Mouse (Mus musculus) liver, postnatal 0 days (tissue): Measurements from ENCODE around the gene Teddm3. TPM values are rescaled to one million over a fixed set of nuclear protein-coding genes. Genes with fewer than 3 reads are reported as not detected.

Experiments
- ATAC-seq: fragments of 200-750 bp; cut with Nextera tagmentation; 2 replicates; pipeline ENCODE4 v1.8.0; 2017; ENCODE audit warnings: mild to moderate bottlenecking, moderate library complexity
- DNase-seq: peaks from one replicate; pipeline ENCODE4 v3.0.0-alpha.2; 2016
- H3K27ac ChIP-seq: fragments of 300-500 bp; sonication (generic); 2 replicates; pipeline ENCODE4 v1.5.1; 2014; ENCODE audit warnings: antibody characterized with exemption, moderate library complexity, mild to moderate bottlenecking, low read depth
- H3K27me3 ChIP-seq: fragments of 300-500 bp; sonication (generic); 2 replicates; pipeline ENCODE4 v1.6.1; 2014; ENCODE audit warnings: low read length, control low read depth, mixed read lengths; ENCODE audit not compliant: insufficient read depth
- H3K36me3 ChIP-seq: fragments of 300-500 bp; sonication (generic); replicated peaks from 2 replicates; pipeline ENCODE4 v1.6.1; 2014; ENCODE audit warnings: mild to moderate bottlenecking, control low read depth, low read length, moderate library complexity, mixed read lengths; ENCODE audit not compliant: insufficient read depth
- H3K4me1 ChIP-seq: fragments of 300-500 bp; sonication (generic); 2 replicates; pipeline ENCODE4 v1.6.1; 2014; ENCODE audit warnings: antibody characterized with exemption, mild to moderate bottlenecking, control low read depth; ENCODE audit not compliant: insufficient read depth
- H3K4me2 ChIP-seq: fragments of 300-500 bp; sonication (generic); 2 replicates; pipeline ENCODE4 v1.6.1; 2014; ENCODE audit warnings: low read depth, mild to moderate bottlenecking, low read length, moderate library complexity, mixed read lengths
- H3K4me3 ChIP-seq: fragments of 300-500 bp; sonication (generic); 2 replicates; pipeline ENCODE4 v1.5.1; 2014; ENCODE audit warnings: low read depth, low read length
- H3K9ac ChIP-seq: fragments of 300-500 bp; sonication (generic); replicated peaks from 2 replicates; pipeline ENCODE4 v1.6.1; 2014; ENCODE audit warnings: mild to moderate bottlenecking, moderate library complexity
- H3K9me3 ChIP-seq: fragments of 300-500 bp; sonication (generic); 2 replicates; pipeline ENCODE4 v1.6.1; 2016; ENCODE audit warnings: mild to moderate bottlenecking, control low read depth, low read length, mixed read lengths
- CTCF ChIP-seq: sonication (generic); IDR thresholded peaks from 2 replicates; pipeline ENCODE4 v1.5.1; 2016; ENCODE audit warnings: antibody characterized with exemption, low read depth
- EP300 ChIP-seq: IDR thresholded peaks from 2 replicates; pipeline ENCODE4 v1.6.1; 2016; ENCODE audit warnings: antibody characterized with exemption, low read depth, mild to moderate bottlenecking
- WGBS: fragments of 180-500 bp; shearing (Covaris S2); extraction: QIAGEN DNeasy Blood & Tissue Kit; methylation state at CpG from one replicate; pipeline ENCODE4 v1.1.7; 2014; ENCODE audit not compliant: insufficient replicate concordance; 5-methylcytosine and 5-hydroxymethylcytosine counted together
- polyA plus RNA-seq: library from polyadenylated mRNA; unstranded; fragments of >200 nt; fragmentation: Nextera tagmentation; extraction: Ambion mirVana; gene quantifications from 2 replicates; pipeline ENCODE4 v1.2.1, GENCODE M21; 2015

Teddm3 gene
- polyA plus RNA-seq, 1 experiment from 2014 or later, result not detected

GRCm38 (mm10) chr16:21116078-21116477 lies 37.7 kb downstream of the Teddm3 start:
- Histone ChIP-seq H3K4me2 (no peak overlapping the region), H3K9ac (no peak overlapping the region), H3K36me3 (no peaks in the 10 kb centered on the region), H3K27ac (no peak overlapping the region), H3K4me1 (no peaks in the 10 kb centered on the region), H3K9me3 (no peaks in the 10 kb centered on the region), H3K4me3 (no peak overlapping the region), H3K27me3 (no peaks in the 10 kb centered on the region)
- ATAC-seq (no peak), DNase-seq (no peak)
- 71% methylated on average over 5 of the region's 5 CpGs for WGBS
- TF ChIP-seq CTCF (no peak), EP300 (no peak)

- Histone ChIP-seq H3K27ac (no peak overlapping the region), H3K4me3 (no peak overlapping the region), H3K9ac (no peak overlapping the region), H3K4me1 (no peaks in the 10 kb centered on the region), H3K36me3 (no peaks in the 10 kb centered on the region), H3K4me2 (no peak overlapping the region), H3K9me3 (no peaks in the 10 kb centered on the region), H3K27me3 (no peaks in the 10 kb centered on the region)
- TF ChIP-seq EP300 (no peak), CTCF (peak; percentile 28)
- ATAC-seq (no peak), DNase-seq (no peak)
- WGBS, result 50% methylated on average over 1 of the region's 1 CpGs
These were observed 44.3 kb downstream of the Teddm3 start for GRCm38 (mm10) chr16:21109473-21109872.

Other genes with a start within 250 kb of the Teddm3 start
- gene Ephb3, start 50.8 kb upstream of the Teddm3 start, polyA plus RNA-seq, result 0.18 and 0.34 TPM in 2 replicates